Mouse (Mus musculus) embryonic facial prominence, embryonic 10.5 days (tissue): ENCODE data around the gene Camta2. TPM values are rescaled to one million over a fixed set of nuclear protein-coding genes. Genes with fewer than 3 reads are reported as not detected.

Experiments
- DNase-seq: peaks from one replicate; pipeline ENCODE4 v3.0.0-alpha.2; 2017; ENCODE audit warnings: low spot score
- H3K27ac ChIP-seq: fragments of 300-500 bp; sonication (generic); replicated peaks from 2 replicates; pipeline ENCODE4 v1.5.1; 2016; ENCODE audit warnings: mild to moderate bottlenecking
- H3K27me3 ChIP-seq: fragments of 300-500 bp; sonication (generic); replicated peaks from 2 replicates; pipeline ENCODE4 v1.6.1; 2016; ENCODE audit warnings: low read depth, mild to moderate bottlenecking; ENCODE audit not compliant: poor library complexity, severe bottlenecking
- H3K36me3 ChIP-seq: fragments of 300-500 bp; sonication (generic); replicated peaks from 2 replicates; pipeline ENCODE4 v1.6.1; 2016; ENCODE audit warnings: mild to moderate bottlenecking, moderate library complexity
- H3K4me1 ChIP-seq: fragments of 300-500 bp; sonication (generic); 2 replicates; pipeline ENCODE4 v1.6.1; 2016
- H3K4me3 ChIP-seq: fragments of 300-500 bp; sonication (generic); 2 replicates; pipeline ENCODE4 v1.5.1; 2016; ENCODE audit warnings: mild to moderate bottlenecking, moderate library complexity
- H3K9me3 ChIP-seq: fragments of 300-500 bp; sonication (generic); 2 replicates; pipeline ENCODE4 v1.6.1; 2016; ENCODE audit warnings: mild to moderate bottlenecking
- WGBS: fragments of 180-500 bp; shearing (Covaris S2); methylation state at CpG from one replicate; pipeline ENCODE4 v1.1.7; 2016; 5-methylcytosine and 5-hydroxymethylcytosine counted together
- polyA plus RNA-seq: library from polyadenylated mRNA; unstranded; fragments of >200 nt; fragmentation: Nextera tagmentation; extraction: Ambion mirVana; gene quantifications from 2 replicates; pipeline ENCODE4 v1.2.1, GENCODE M21; 2016

Gene Camta2
- polyA plus RNA-seq, 1 experiment from 2014 or later: 10.9 TPM

GRCm38 (mm10) chr11:70686901-70687566 is 871 bp downstream of the Camta2 start:
- DNase-seq: peak; percentile 65
- peak overlapping the region; percentile 91 for H3K4me3 ChIP-seq
- peaks cover 41% of the 10 kb centered on the region for H3K36me3 ChIP-seq
- H3K27ac ChIP-seq: peak overlapping the region; percentile 92
- no peaks in the 10 kb centered on the region for H3K27me3 ChIP-seq
- WGBS: 6% methylated on average over 16 of the region's 16 CpGs
- H3K4me1 ChIP-seq: peaks cover 35% of the 10 kb centered on the region
- no peaks in the 10 kb centered on the region for H3K9me3 ChIP-seq

GRCm38 (mm10) chr11:70683640-70684039 is 4.3 kb downstream of the Camta2 start:
- Histone ChIP-seq H3K27me3 (no peaks in the 10 kb centered on the region), H3K36me3 (peaks cover 64% of the 10 kb centered on the region), H3K27ac (no peak overlapping the region), H3K4me1 (peaks cover 48% of the 10 kb centered on the region), H3K9me3 (no peaks in the 10 kb centered on the region), H3K4me3 (no peak overlapping the region)
- 90% methylated on average over 5 of the region's 5 CpGs for WGBS
- DNase-seq: no peak

- peak; percentile 68 for DNase-seq
- Histone ChIP-seq H3K27me3 (no peaks in the 10 kb centered on the region), H3K27ac (peak overlapping the region; percentile 42), H3K4me1 (peaks cover 43% of the 10 kb centered on the region), H3K9me3 (no peaks in the 10 kb centered on the region), H3K4me3 (peak overlapping the region; percentile 34), H3K36me3 (peaks cover 75% of the 10 kb centered on the region)
- 16% methylated on average over 11 of the region's 11 CpGs for WGBS
These were observed 5.9 kb downstream of the Camta2 start for GRCm38 (mm10) chr11:70681897-70682581.

GRCm38 (mm10) chr11:70681170-70681569 is 6.7 kb downstream of the Camta2 start:
- 62% methylated on average over 12 of the region's 12 CpGs for WGBS
- peak overlapping the region; percentile 42 for H3K27ac ChIP-seq
- H3K27me3 ChIP-seq: no peaks in the 10 kb centered on the region
- DNase-seq: no peak
- H3K4me1 ChIP-seq: peaks cover 34% of the 10 kb centered on the region
- H3K4me3 ChIP-seq: no peak overlapping the region
- no peaks in the 10 kb centered on the region for H3K9me3 ChIP-seq
- H3K36me3 ChIP-seq: peaks cover 84% of the 10 kb centered on the region

GRCm38 (mm10) chr11:70679894-70680293 is 8.0 kb downstream of the Camta2 start:
- 89% methylated on average over 8 of the region's 8 CpGs for WGBS
- Histone ChIP-seq H3K27me3 (no peaks in the 10 kb centered on the region), H3K36me3 (peaks cover 84% of the 10 kb centered on the region), H3K4me3 (no peak overlapping the region), H3K9me3 (no peaks in the 10 kb centered on the region), H3K27ac (no peak overlapping the region), H3K4me1 (peaks cover 32% of the 10 kb centered on the region)
- no peak for DNase-seq

- no peak for DNase-seq
- Histone ChIP-seq H3K27ac (no peak overlapping the region), H3K9me3 (no peaks in the 10 kb centered on the region), H3K4me3 (no peak overlapping the region), H3K4me1 (peaks cover 32% of the 10 kb centered on the region), H3K27me3 (no peaks in the 10 kb centered on the region), H3K36me3 (peaks cover 83% of the 10 kb centered on the region)
- WGBS: 95% methylated on average over 8 of the region's 8 CpGs
These were observed 8.5 kb downstream of the Camta2 start for GRCm38 (mm10) chr11:70679361-70679760.

- 55% methylated on average over 2 of the region's 2 CpGs for WGBS
- no peak for DNase-seq
These were observed 9.3 kb downstream of the Camta2 start for GRCm38 (mm10) chr11:70678576-70678975.

GRCm38 (mm10) chr11:70678092-70678491 is 9.8 kb downstream of the Camta2 start:
- WGBS: 77% methylated on average over 9 of the region's 9 CpGs

More at GRCm38 (mm10) chr11:70678576-70678975, 9.3 kb downstream of the Camta2 start:
- Histone ChIP-seq H3K4me3 (no peak overlapping the region), H3K4me1 (peaks cover 32% of the 10 kb centered on the region), H3K27ac (no peak overlapping the region), H3K36me3 (peaks cover 83% of the 10 kb centered on the region), H3K9me3 (no peaks in the 10 kb centered on the region), H3K27me3 (no peaks in the 10 kb centered on the region)

GRCm38 (mm10) chr11:70674501-70674900 is 13.4 kb downstream of the Camta2 start:
- Histone ChIP-seq H3K36me3 (peaks cover 68% of the 10 kb centered on the region), H3K27ac (no peak overlapping the region), H3K4me3 (no peak overlapping the region), H3K27me3 (no peaks in the 10 kb centered on the region), H3K4me1 (peaks cover 25% of the 10 kb centered on the region), H3K9me3 (no peaks in the 10 kb centered on the region)
- DNase-seq: no peak
- WGBS: 64% methylated on average over 11 of the region's 11 CpGs

More at GRCm38 (mm10) chr11:70678092-70678491, 9.8 kb downstream of the Camta2 start:
- Histone ChIP-seq H3K4me3 (no peak overlapping the region), H3K4me1 (peaks cover 32% of the 10 kb centered on the region), H3K9me3 (no peaks in the 10 kb centered on the region), H3K36me3 (peaks cover 80% of the 10 kb centered on the region), H3K27ac (no peak overlapping the region), H3K27me3 (no peaks in the 10 kb centered on the region)
- no peak for DNase-seq

GRCm38 (mm10) chr11:70674014-70674413 is 13.9 kb downstream of the Camta2 start:
- WGBS: 67% methylated on average over 6 of the region's 6 CpGs
- DNase-seq: no peak
- no peak overlapping the region for H3K27ac ChIP-seq
- H3K36me3 ChIP-seq: peaks cover 64% of the 10 kb centered on the region
- peaks cover 25% of the 10 kb centered on the region for H3K4me1 ChIP-seq
- no peaks in the 10 kb centered on the region for H3K27me3 ChIP-seq
- H3K4me3 ChIP-seq: no peak overlapping the region
- H3K9me3 ChIP-seq: no peaks in the 10 kb centered on the region

GRCm38 (mm10) chr11:70671333-70672047 is 16.4 kb downstream of the Camta2 start:
- Histone ChIP-seq H3K4me3 (no peak overlapping the region), H3K4me1 (peaks cover 30% of the 10 kb centered on the region), H3K27me3 (no peaks in the 10 kb centered on the region), H3K27ac (no peak overlapping the region), H3K36me3 (peaks cover 54% of the 10 kb centered on the region), H3K9me3 (no peaks in the 10 kb centered on the region)
- 83% methylated on average over 16 of the region's 16 CpGs for WGBS
- DNase-seq: no peak

GRCm38 (mm10) chr11:70670483-70670882 is 17.4 kb downstream of the Camta2 start:
- peaks cover 30% of the 10 kb centered on the region for H3K4me1 ChIP-seq
- peak; percentile 39 for DNase-seq
- H3K4me3 ChIP-seq: peak overlapping the region; percentile 64
- H3K9me3 ChIP-seq: no peaks in the 10 kb centered on the region
- H3K36me3 ChIP-seq: peaks cover 53% of the 10 kb centered on the region
- H3K27me3 ChIP-seq: no peaks in the 10 kb centered on the region
- WGBS: 45% methylated on average over 14 of the region's 14 CpGs
- H3K27ac ChIP-seq: peak overlapping the region; percentile 95
